Mouse (Mus musculus) cerebral cortex, adult 2 months (tissue): ENCODE measurements around the gene Tmem219.

Experiments used
- WGBS: fragments of 180-500 bp; shearing (Covaris S2); methylation state at CpG from one replicate; pipeline ENCODE4 v1.1.7; 2018; 5-methylcytosine and 5-hydroxymethylcytosine counted together

Gene Tmem219

GRCm38 (mm10) chr7:126923999-126924398 lies 1.3 kb upstream of the Tmem219 start:
- WGBS, result 68% methylated on average over 5 of the region's 5 CpGs

- WGBS, result 88% methylated on average over 2 of the region's 2 CpGs
These were observed 1.2 kb downstream of the Tmem219 start for GRCm38 (mm10) chr7:126921563-126921962.

- WGBS, result 74% methylated on average over 4 of the region's 4 CpGs
These were observed 2.7 kb downstream of the Tmem219 start for GRCm38 (mm10) chr7:126919973-126920372.

GRCm38 (mm10) chr7:126918356-126918755 lies 4.4 kb downstream of the Tmem219 start:
- 73% methylated on average over 4 of the region's 4 CpGs for WGBS

GRCm38 (mm10) chr7:126914844-126915243 lies 7.9 kb downstream of the Tmem219 start:
- WGBS, result 91% methylated on average over 3 of the region's 3 CpGs

GRCm38 (mm10) chr7:126905590-126905989 lies 17.1 kb downstream of the Tmem219 start:
- 69% methylated on average over 3 of the region's 3 CpGs for WGBS

- 98% methylated on average over 7 of the region's 9 CpGs for WGBS
These were observed 22.9 kb downstream of the Tmem219 start for GRCm38 (mm10) chr7:126899781-126900180.

- 12% methylated on average over 37 of the region's 37 CpGs for WGBS
These were observed 24.4 kb downstream of the Tmem219 start for GRCm38 (mm10) chr7:126898102-126898990.

GRCm38 (mm10) chr7:126897390-126898101 lies 25.2 kb downstream of the Tmem219 start:
- 7% methylated on average over 16 of the region's 16 CpGs for WGBS

- WGBS, result 90% methylated on average over 5 of the region's 5 CpGs
These were observed 25.8 kb downstream of the Tmem219 start for GRCm38 (mm10) chr7:126896912-126897311.

- 69% methylated on average over 7 of the region's 7 CpGs for WGBS
These were observed 33.9 kb downstream of the Tmem219 start for GRCm38 (mm10) chr7:126888852-126889251.

- WGBS, result 90% methylated on average over 5 of the region's 5 CpGs
These were observed 35.4 kb downstream of the Tmem219 start for GRCm38 (mm10) chr7:126887281-126887680.

GRCm38 (mm10) chr7:126884286-126885164 lies 38.2 kb downstream of the Tmem219 start, which contains the start of gene Taok2:
TSS of gene Taok2 (minus strand) at chr7:126884703.
- WGBS, result under 1% methylated on average over 56 of the region's 56 CpGs

- WGBS, result under 1% methylated on average over 15 of the region's 15 CpGs
These were observed 39.0 kb downstream of the Tmem219 start for GRCm38 (mm10) chr7:126883731-126884181.

GRCm38 (mm10) chr7:126881040-126881439 lies 41.7 kb downstream of the Tmem219 start:
- 40% methylated on average over 6 of the region's 6 CpGs for WGBS

GRCm38 (mm10) chr7:126877239-126877638 lies 45.5 kb downstream of the Tmem219 start:
- 97% methylated on average over 1 of the region's 1 CpGs for WGBS

GRCm38 (mm10) chr7:126870520-126870891 lies 52.2 kb downstream of the Tmem219 start:
- 96% methylated on average over 2 of the region's 2 CpGs for WGBS

- 90% methylated on average over 23 of the region's 23 CpGs for WGBS
These were observed 52.8 kb downstream of the Tmem219 start for GRCm38 (mm10) chr7:126869780-126870519.

- WGBS, result 76% methylated on average over 12 of the region's 12 CpGs
These were observed 54.7 kb downstream of the Tmem219 start for GRCm38 (mm10) chr7:126868003-126868402.

GRCm38 (mm10) chr7:126867534-126867933 lies 55.2 kb downstream of the Tmem219 start:
- WGBS, result 95% methylated on average over 2 of the region's 2 CpGs

GRCm38 (mm10) chr7:126863791-126864190 lies 58.9 kb downstream of the Tmem219 start:
- 52% methylated on average over 6 of the region's 6 CpGs for WGBS
